Mouse (Mus musculus) megakaryocyte-erythroid progenitor cell, adult 5-6 weeks (primary cell): ENCODE results near the gene Tef. TPM values are rescaled to one million over a fixed set of nuclear protein-coding genes. Genes with fewer than 3 reads are reported as not detected.

ENCODE experiments used
- ATAC-seq: replicated peaks from 2 replicates; pipeline ENCODE4 v1.8.0; 2016; ENCODE audit warnings: mild to moderate bottlenecking, inconsistent platforms; ENCODE audit not compliant: severe bottlenecking, poor library complexity, low FRiP score, low TSS enrichment
- total RNA-seq, 2 experiments: library from RNA; stranded (forward) in 1 of 2; stranded (reverse) in 1 of 2; fragments of 200-1000, 215-1000 nt in 1 of 2; fragments of >200 nt in 1 of 2; fragmentation: Nextera tagmentation in 1 of 2; gene quantifications; 2 replicates each; pipeline ENCODE4 v1.2.3; 2014 to 2017

Tef gene
- total RNA-seq, 2 experiments from 2014 or later = 12.7 to 13.2 TPM

GRCm38 (mm10) chr15:81860471-81861135, 58.4 kb downstream of the Tef start:
- no peak for ATAC-seq

GRCm38 (mm10) chr15:81864238-81864637, 62.0 kb downstream of the Tef start:
- peak; percentile 44; the same call in 1 of the 2 replicates for ATAC-seq

- ATAC-seq = peak; percentile 64
These were observed 67.8 kb downstream of the Tef start for GRCm38 (mm10) chr15:81869985-81870384.

- ATAC-seq = peak; percentile 82
These were observed 69.5 kb downstream of the Tef start, which contains the start of gene Phf5a for GRCm38 (mm10) chr15:81871604-81872261. Gene Phf5a (minus strand): TSS chr15:81871911.

GRCm38 (mm10) chr15:81872262-81873136, 70.3 kb downstream of the Tef start, which contains the start of gene Aco2:
Gene Aco2 (plus strand): TSS chr15:81872309.
- peak; percentile 89 for ATAC-seq

Other genes with a start within 250 kb of the Tef start
- 75.2 and 116 TPM in 2 replicates for gene Ep300, start 217.1 kb upstream of the Tef start, total RNA-seq (2014; fragmentation: Nextera tagmentation)
- 32.2 and 34.5 TPM in 2 replicates for gene Ep300, start 217.1 kb upstream of the Tef start, total RNA-seq (2017)
- gene L3mbtl2, start 138.5 kb upstream of the Tef start, total RNA-seq (2014; fragmentation: Nextera tagmentation) = 38.3 and 41.4 TPM in 2 replicates
- 31.5 and 42.9 TPM in 2 replicates for gene L3mbtl2, start 138.5 kb upstream of the Tef start, total RNA-seq (2017)
- not detected in 2 replicates for gene Chadl, start 105.1 kb upstream of the Tef start, total RNA-seq (2014; fragmentation: Nextera tagmentation)
- gene Chadl, start 105.1 kb upstream of the Tef start, total RNA-seq (2017) = 0.09 TPM in 1 of 2 replicates, not detected in the other
- gene Zc3h7b, start 57.4 kb upstream of the Tef start, total RNA-seq (2014; fragmentation: Nextera tagmentation) = 34.9 and 35.7 TPM in 2 replicates
- 19.2 and 22.4 TPM in 2 replicates for gene Zc3h7b, start 57.4 kb upstream of the Tef start, total RNA-seq (2017)
- gene Rangap1, start 56.9 kb upstream of the Tef start, total RNA-seq (2014; fragmentation: Nextera tagmentation) = 84.8 and 93.4 TPM in 2 replicates
- gene Rangap1, start 56.9 kb upstream of the Tef start, total RNA-seq (2017) = 111 and 144 TPM in 2 replicates
- gene Tob2, start 56.4 kb downstream of the Tef start, total RNA-seq (2014; fragmentation: Nextera tagmentation) = 22.4 and 32.1 TPM in 2 replicates
- gene Tob2, start 56.4 kb downstream of the Tef start, total RNA-seq (2017) = 11.7 and 20.4 TPM in 2 replicates
- 203 and 208 TPM in 2 replicates for gene Phf5a, start 69.5 kb downstream of the Tef start, total RNA-seq (2014; fragmentation: Nextera tagmentation)
- 131 and 142 TPM in 2 replicates for gene Phf5a, start 69.5 kb downstream of the Tef start, total RNA-seq (2017)
- gene Aco2, start 69.9 kb downstream of the Tef start, total RNA-seq (2014; fragmentation: Nextera tagmentation) = 162 and 178 TPM in 2 replicates
- gene Aco2, start 69.9 kb downstream of the Tef start, total RNA-seq (2017) = 171 and 185 TPM in 2 replicates
- gene Polr3h, start 123.8 kb downstream of the Tef start, total RNA-seq (2014; fragmentation: Nextera tagmentation) = 46.2 and 57.3 TPM in 2 replicates
- 47.7 and 59.5 TPM in 2 replicates for gene Polr3h, start 123.8 kb downstream of the Tef start, total RNA-seq (2017)
- gene Csdc2, start 134.3 kb downstream of the Tef start, total RNA-seq (2014; fragmentation: Nextera tagmentation) = not detected in 2 replicates
- not detected in 2 replicates for gene Csdc2, start 134.3 kb downstream of the Tef start, total RNA-seq (2017)
- 62.0 and 90.7 TPM in 2 replicates for gene Pmm1, start 158.5 kb downstream of the Tef start, total RNA-seq (2014; fragmentation: Nextera tagmentation)
- 30.5 and 33.1 TPM in 2 replicates for gene Pmm1, start 158.5 kb downstream of the Tef start, total RNA-seq (2017)
- not detected in 2 replicates for gene 1700029P11Rik, start 178.1 kb downstream of the Tef start, total RNA-seq (2014; fragmentation: Nextera tagmentation)
- gene 1700029P11Rik, start 178.1 kb downstream of the Tef start, total RNA-seq (2017) = not detected in 2 replicates
- 120 and 143 TPM in 2 replicates for gene Xrcc6, start 185.4 kb downstream of the Tef start, total RNA-seq (2014; fragmentation: Nextera tagmentation)
- 379 and 524 TPM in 2 replicates for gene Xrcc6, start 185.4 kb downstream of the Tef start, total RNA-seq (2017)
- gene Desi1, start 231.4 kb downstream of the Tef start, total RNA-seq (2014; fragmentation: Nextera tagmentation) = 48.8 and 51.6 TPM in 2 replicates
- 8.0 and 22.3 TPM in 2 replicates for gene Desi1, start 231.4 kb downstream of the Tef start, total RNA-seq (2017)
- gene Snu13, start 245.2 kb downstream of the Tef start, total RNA-seq (2014; fragmentation: Nextera tagmentation) = 295 and 336 TPM in 2 replicates
- gene Snu13, start 245.2 kb downstream of the Tef start, total RNA-seq (2017) = 286 and 307 TPM in 2 replicates